Mouse (Mus musculus) ZHBTc4 (cell line): Measurements from ENCODE around the gene Mrps21.
"Not testable (repeated sequence)": the region's sequence is repeated elsewhere in the genome, so short reads cannot be mapped to it uniquely, and the experiment has no call there.

Source experiments
- DNase-seq: peaks from one replicate; pipeline ENCODE4 v3.0.0-alpha.2; 2011; ENCODE audit warnings: low read depth, low spot score

Gene Mrps21

GRCm38 (mm10) chr3:95871392-95871867 is at the start of gene Mrps21:
Gene Mrps21 (minus strand): TSS chr3:95871519.
- peak; percentile 93 for DNase-seq

- peak; percentile 47 for DNase-seq
These were observed 49.2 kb upstream of the Mrps21 start for GRCm38 (mm10) chr3:95920532-95920931.

DNA sequence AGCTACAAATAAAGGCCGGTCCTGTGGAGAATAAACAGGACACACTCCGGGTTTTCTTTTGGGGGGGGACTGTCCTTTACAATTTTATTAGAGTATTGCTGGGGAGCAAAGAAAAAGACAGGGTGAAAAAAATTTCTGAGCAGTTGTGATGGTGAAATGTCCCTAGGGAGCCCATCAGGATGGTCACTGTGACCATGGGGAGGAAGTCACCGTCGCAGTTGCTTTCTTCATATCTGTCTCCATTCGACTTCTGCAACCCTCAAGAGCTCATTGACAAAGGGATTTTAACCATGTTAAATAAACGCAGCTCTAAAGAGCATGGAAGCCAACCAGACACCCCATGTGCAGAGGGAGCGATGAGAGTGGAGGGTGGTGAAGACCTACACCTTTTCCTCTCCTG is 45.4 kb upstream of the Mrps21 start:
- no peak for DNase-seq

DNA sequence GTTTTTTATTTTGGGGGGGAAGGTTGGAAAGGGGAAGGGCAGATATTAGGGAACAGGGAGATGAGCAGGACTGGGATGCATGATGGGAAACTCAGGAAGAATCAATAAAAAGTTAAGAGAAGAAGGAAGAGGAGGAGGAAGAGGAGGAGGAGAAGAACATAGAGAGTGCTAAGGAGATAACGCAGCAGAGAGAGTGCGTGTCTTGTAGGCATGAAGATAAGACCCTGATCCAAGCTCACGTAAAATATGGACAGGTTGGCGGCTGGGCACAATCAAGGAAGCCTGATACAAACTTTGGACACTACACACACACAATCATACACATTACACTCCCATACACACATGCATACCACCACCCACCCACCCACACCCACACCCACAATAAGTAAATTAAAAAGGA is 43.4 kb upstream of the Mrps21 start:
- no peak for DNase-seq

DNA sequence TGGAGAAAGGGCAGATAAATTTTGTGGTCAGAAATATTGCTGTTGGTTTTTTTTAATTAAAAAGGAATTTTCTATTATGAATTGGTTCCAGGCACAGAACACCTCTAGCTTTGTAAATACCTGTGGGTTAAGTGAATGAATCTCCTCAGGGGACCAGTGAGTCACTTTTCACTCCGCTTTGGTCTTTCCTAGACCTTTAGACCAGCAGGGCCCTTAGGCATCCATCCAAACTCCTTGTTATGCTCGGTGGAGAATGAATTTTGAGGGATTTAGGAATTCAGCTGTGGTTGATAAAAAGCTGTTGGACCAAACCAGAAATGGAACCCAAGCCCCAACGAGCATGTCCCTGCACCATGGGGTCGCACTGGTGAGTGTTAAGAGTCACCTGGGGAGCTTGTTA is 36.3 kb upstream of the Mrps21 start:
- no peak for DNase-seq

DNA sequence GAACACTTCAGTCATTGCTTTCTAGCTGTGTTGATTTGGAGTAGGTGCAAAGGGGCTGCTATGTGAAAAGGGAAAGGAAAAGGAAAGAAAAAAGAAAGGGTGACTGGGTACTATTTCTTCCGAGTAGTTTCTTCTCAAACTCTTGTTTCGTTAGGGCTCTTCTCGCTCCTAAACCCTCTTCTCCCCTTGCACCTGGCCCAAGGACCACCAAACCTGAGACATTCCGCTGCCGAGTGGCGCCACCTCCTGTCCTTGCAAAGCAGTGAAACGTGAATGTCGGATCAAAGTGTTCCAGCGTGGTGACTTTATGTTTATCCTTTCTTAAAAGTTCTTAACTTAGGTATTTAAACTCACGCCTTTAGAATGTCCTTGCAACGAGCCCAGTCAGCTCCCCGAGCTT is 35.5 kb upstream of the Mrps21 start:
- DNase-seq: peak; percentile 59

DNA sequence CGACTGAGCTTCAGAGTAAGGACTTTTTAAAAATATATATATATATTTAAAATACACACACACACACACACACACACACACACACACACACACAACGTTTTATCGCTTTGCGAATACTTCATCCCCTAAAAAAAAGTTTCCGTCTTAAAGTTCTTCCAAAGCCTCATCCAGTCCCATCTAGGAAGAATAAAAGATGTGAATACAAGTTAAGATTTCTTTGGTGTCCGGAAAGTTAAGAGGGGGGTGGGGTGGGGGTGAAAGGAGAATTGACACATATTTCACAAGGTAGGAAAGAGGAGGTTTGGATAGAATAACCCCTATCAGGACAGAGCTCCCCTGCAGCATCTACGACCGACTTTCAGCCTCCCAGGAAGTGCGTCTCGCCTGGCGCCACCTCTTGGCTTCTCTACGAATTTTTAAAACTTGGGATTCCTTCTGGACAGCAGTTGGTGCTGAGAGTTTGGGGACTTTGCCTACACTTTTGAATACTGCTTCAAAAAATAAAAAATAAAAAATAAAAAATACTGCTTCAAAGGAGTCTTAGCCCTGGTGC is 34.7 kb upstream of the Mrps21 start:
- DNase-seq: peak; percentile 69

GRCm38 (mm10) chr3:95905146-95905939 is 34.0 kb upstream of the Mrps21 start:
- peak; percentile 93 for DNase-seq

GRCm38 (mm10) chr3:95904568-95904967 is 33.2 kb upstream of the Mrps21 start, which contains the start of gene Car14:
Gene Car14 (minus strand): TSS chr3:95904691.
- DNase-seq: peak; percentile 25

- no peak for DNase-seq
These were observed 32.6 kb upstream of the Mrps21 start for GRCm38 (mm10) chr3:95903753-95904502.

GRCm38 (mm10) chr3:95902643-95903042 is 31.3 kb upstream of the Mrps21 start:
- no peak for DNase-seq

GRCm38 (mm10) chr3:95902373-95902625 is 31.0 kb upstream of the Mrps21 start:
- DNase-seq: no peak

DNA sequence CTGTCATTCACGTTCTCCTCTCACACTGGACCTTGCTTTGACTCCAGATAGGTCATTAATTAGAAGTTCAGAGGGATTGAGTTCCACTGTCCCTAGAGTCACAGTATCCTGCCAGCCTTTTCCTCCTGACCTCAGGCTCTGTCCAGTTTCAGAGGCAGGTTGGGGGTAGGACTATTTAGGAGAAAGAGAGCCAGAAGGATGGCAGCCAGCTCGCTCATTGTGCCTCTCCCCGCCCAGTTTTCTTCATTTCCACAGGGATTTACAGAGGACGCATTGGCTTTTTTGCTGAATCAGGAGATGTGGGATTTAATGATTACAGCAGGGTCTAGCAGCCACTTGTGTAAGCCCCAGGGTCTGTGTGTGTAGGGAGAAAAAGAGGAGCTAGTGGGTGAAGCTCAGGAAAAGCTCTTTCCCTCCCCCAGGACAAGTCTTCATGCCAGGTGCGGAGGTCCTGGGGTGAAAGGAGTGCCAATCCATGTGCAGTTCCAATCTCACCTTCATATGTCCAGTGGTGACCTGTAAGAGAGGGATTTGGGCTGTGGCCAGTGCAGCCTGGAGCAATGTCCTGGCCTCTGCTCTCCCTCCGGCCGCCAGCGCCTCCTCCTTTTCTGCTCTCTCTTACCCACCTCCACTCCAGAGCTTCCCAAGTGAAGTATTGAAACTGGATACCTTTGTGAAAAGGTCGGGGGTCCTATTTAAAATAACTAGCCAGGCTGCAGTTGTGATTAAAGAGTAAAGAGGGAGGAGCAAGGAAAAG is 30.5 kb upstream of the Mrps21 start:
- DNase-seq: no peak

- DNase-seq: no peak
These were observed 28.6 kb upstream of the Mrps21 start for GRCm38 (mm10) chr3:95899800-95900524.

- not testable (repeated sequence) for DNase-seq
These were observed 24.2 kb upstream of the Mrps21 start for GRCm38 (mm10) chr3:95895501-95895900.

- DNase-seq: peak; percentile 23
These were observed 23.2 kb upstream of the Mrps21 start for GRCm38 (mm10) chr3:95894317-95895160.

DNA sequence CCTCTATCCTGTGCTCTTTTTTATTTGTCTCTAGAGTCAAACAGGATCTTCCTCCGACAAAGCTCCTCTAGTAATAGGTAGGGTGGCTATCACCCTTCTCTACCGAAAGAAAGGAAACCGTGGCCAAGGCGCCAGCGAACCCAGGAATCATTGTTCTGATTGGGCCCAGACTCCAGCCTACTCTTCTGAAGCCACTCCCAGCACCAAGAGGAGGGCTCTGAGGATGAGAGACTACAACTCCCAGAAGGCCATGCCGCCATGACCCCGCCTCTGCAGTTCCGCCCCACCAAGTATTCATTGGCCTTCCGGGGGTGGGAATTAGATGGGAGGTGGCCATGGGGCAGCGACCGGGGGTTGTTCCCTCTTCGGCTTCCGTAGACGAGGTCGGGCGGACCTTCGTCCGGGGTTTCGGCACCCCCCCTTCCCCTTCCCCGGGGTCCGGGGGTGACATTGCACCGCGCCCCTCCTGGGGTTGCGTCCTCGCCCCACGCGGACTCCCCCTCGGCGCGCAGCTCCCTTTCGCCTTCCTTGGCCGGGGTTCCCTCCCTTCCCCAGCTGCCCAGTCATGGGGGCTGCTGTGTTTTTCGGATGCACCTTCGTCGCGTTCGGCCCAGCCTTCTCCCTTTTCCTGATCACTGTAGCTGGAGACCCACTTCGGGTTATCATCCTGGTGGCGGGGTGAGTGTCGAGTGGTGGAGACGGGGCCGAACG is 22.4 kb upstream of the Mrps21 start, which contains the start of gene Aph1a:
Gene Aph1a (plus strand): TSS at position 364 of the 711 bp plus-strand sequence.
- DNase-seq: peak; percentile 98

GRCm38 (mm10) chr3:95893126-95893525 is 21.8 kb upstream of the Mrps21 start:
- DNase-seq: no peak
